In the genomic region with DNA sequence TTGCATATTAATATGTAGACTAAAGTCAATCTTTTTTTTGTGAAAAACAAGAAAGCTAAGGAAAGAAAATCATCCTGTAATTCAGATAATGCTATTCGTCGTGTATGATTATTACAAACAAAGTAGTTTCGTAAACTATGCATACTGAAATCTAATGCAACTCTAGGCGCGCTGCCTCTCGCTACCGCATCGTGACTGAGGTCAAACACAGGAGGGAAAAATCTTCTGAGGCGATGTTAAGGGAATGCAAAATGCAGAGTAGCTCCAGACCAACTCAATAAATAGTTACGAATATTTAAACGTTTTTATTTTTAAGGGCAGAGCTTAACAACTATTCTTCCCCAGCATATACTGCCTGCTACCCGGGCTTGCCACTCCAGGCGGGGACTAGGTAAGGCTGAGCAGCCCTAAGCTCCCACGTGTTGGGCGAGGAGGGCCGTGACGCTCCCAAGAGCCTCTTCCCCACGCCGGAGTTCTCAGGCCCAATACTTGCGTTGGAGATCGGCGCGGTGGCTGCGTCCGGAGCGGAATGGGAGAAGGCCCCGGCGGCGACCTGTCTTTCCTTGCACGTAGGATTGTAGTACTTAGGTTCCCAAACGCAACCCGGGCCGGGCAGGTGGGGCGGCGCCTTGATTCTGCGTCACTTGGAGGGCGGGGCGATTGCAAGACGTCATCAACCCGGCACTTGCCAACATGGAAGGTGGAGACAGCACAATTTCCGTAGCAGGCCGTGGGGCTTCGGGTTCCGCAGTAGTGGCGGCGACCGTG, we compare ENCODE assay signal across 8 mouse cellular contexts. TPM values are rescaled to one million over a fixed set of nuclear protein-coding genes. Genes with fewer than 3 reads are reported as not detected.
DNase-seq lines count a peak whose midpoint lies in the region; ATAC-seq lines count a peak whose summit lies in the region.

A gene (minus strand): TSS at position 630 of the 768 bp plus-strand sequence.
A gene (plus strand): TSS at position 673 of the 768 bp plus-strand sequence.

- H3K36me3 ChIP-seq in hindbrain, embryonic 12.5 days, result no peaks in the 10 kb centered on the region

- H3K4me2 ChIP-seq in hindbrain, embryonic 12.5 days (replicated peaks), result peak within 1 kb of the TSS; percentile 78

- peak; percentile 96 for DNase-seq in Muller cell, postnatal 12 days (ENCODE audit: inconsistent ontology term)
- peak; percentile 95 for DNase-seq in cerebellum, adult 9-11 months
- peak; percentile 91 to 98 for DNase-seq in frontal cortex, adult 2 months (ENCODE audit: extremely low spot score in 1 of 2, low spot score in 1 of 2)
- DNase-seq in layer of hippocampus, postnatal 25 days (ENCODE audit: extremely low spot score in 1 of 2, low spot score in 1 of 2), result peak; percentile 98 to 100
- peak; percentile 96 for DNase-seq in lung, postnatal 25 days (ENCODE audit: low spot score)
- DNase-seq in retina, embryonic 14.5 days (ENCODE audit: low spot score), result peak; percentile 94
- peak; percentile 98 for DNase-seq in thymus, postnatal 4 days

- no peaks in the 10 kb centered on the region for H3K27me3 ChIP-seq in hindbrain, embryonic 12.5 days

- ATAC-seq in hindbrain, embryonic 12.5 days (ENCODE audit: low FRiP score), result peak; percentile 98

- H3K9me3 ChIP-seq in hindbrain, embryonic 12.5 days (replicated peaks), result no peaks in the 10 kb centered on the region

- peak within 1 kb of the TSS; percentile 36 for H3K27ac ChIP-seq in hindbrain, embryonic 12.5 days

- peak within 1 kb of the TSS; percentile 77 for H3K9ac ChIP-seq in hindbrain, embryonic 12.5 days

- peaks cover 3% of the 10 kb centered on the region; the same call in 1 of the 2 replicates for H3K4me1 ChIP-seq in hindbrain, embryonic 12.5 days

- WGBS in hindbrain, embryonic 12.5 days, result under 1% methylated on average over 47 of the region's 47 CpGs

- H3K4me3 ChIP-seq in hindbrain, embryonic 12.5 days, result peak within 1 kb of the TSS; percentile 66

RNA-seq across cellular contexts. Expression of the first gene that starts in this region (rescaled TPM):
- polyA plus RNA-seq in frontal cortex, adult 2 months (2012; rRNA removed), result 6.9 and 8.4 TPM in 2 replicates
- polyA plus RNA-seq in hindbrain, embryonic 12.5 days (2016; fragmentation: Nextera tagmentation; extraction: Ambion mirVana), result 7.2 and 9.1 TPM in 2 replicates
- total RNA-seq in layer of hippocampus, postnatal 25 days (2021), result 10 to 100 TPM in 1 of 2 experiments, 1 to 10 TPM in 1; 8.7 to 12.0 TPM

RNA-seq across cellular contexts. Expression of the second gene that starts in this region (rescaled TPM):
- polyA plus RNA-seq in frontal cortex, adult 2 months (2012; rRNA removed), result 26.1 and 28.8 TPM in 2 replicates
- polyA plus RNA-seq in hindbrain, embryonic 12.5 days (2016; fragmentation: Nextera tagmentation; extraction: Ambion mirVana), result 38.1 and 39.7 TPM in 2 replicates
- 10 to 100 TPM; 59.7 to 64.8 TPM for total RNA-seq in layer of hippocampus, postnatal 25 days (2021)

Comparison
In these comparisons a context has a peak if more than half of its experiments do, and no peak if none do; other contexts are left out.
1. Peak in every context shown above with its lines: DNase-seq, ATAC-seq, H3K4me3 ChIP-seq and H3K27ac ChIP-seq.